Mouse (Mus musculus): ENCODE measurements around the gene March1. TPM values are rescaled to one million over a fixed set of nuclear protein-coding genes. Genes with fewer than 3 reads are reported as not detected.

The March1 gene
- polyA plus RNA-seq, 1 experiment from 2014 or later, result 54.5 TPM

- 83% methylated on average over 3 of the region's 3 CpGs for WGBS
- ATAC-seq (ENCODE audit: low FRiP score, low TSS enrichment) (no peak), DNase-seq (no peak)
- Histone ChIP-seq H3K36me3 (ENCODE audit: control insufficient read depth, insufficient read depth, low read length) (no peaks in the 10 kb centered on the region), H3K4me3 (replicated peaks; ENCODE audit: low read depth, low read length) (no peak overlapping the region), H3K4me1 (ENCODE audit: control insufficient read depth, insufficient read depth, low read length) (no peaks in the 10 kb centered on the region), H3K27ac (replicated peaks; ENCODE audit: low read depth, low read length) (no peak overlapping the region), H3K4me2 (ENCODE audit: low read length) (no peak overlapping the region), H3K9ac (replicated peaks; ENCODE audit: low read length) (no peak overlapping the region), H3K27me3 (ENCODE audit: control insufficient read depth, insufficient read depth, low read length) (no peaks in the 10 kb centered on the region), H3K9me3 (ENCODE audit: control insufficient read depth, low read length) (no peaks in the 10 kb centered on the region)
Measured at GRCm38 (mm10) chr8:66469821-66470220, 852.1 kb downstream of the March1 start.

- no peak overlapping the region for H3K27ac ChIP-seq (replicated peaks; ENCODE audit: low read depth, low read length)
- H3K4me2 ChIP-seq (ENCODE audit: low read length), result no peak overlapping the region
- ATAC-seq (ENCODE audit: low FRiP score, low TSS enrichment) (no peak), DNase-seq (no peak)
- H3K4me1 ChIP-seq (ENCODE audit: control insufficient read depth, insufficient read depth, low read length), result no peaks in the 10 kb centered on the region
- H3K9ac ChIP-seq (replicated peaks; ENCODE audit: low read length), result no peak overlapping the region
- H3K27me3 ChIP-seq (ENCODE audit: control insufficient read depth, insufficient read depth, low read length), result no peaks in the 10 kb centered on the region
- H3K4me3 ChIP-seq (replicated peaks; ENCODE audit: low read depth, low read length), result no peak overlapping the region
- H3K9me3 ChIP-seq (ENCODE audit: control insufficient read depth, low read length), result no peaks in the 10 kb centered on the region
- WGBS, result 97% methylated on average over 3 of the region's 3 CpGs
- peaks cover 60% of the 10 kb centered on the region for H3K36me3 ChIP-seq (ENCODE audit: control insufficient read depth, insufficient read depth, low read length)
Measured at GRCm38 (mm10) chr8:66476880-66477279, 859.2 kb downstream of the March1 start.

- peak within 1 kb of the TSS; percentile 83 for H3K9ac ChIP-seq (replicated peaks; ENCODE audit: low read length)
- peak within 1 kb of the TSS; percentile 84 for H3K27ac ChIP-seq (replicated peaks; ENCODE audit: low read depth, low read length)
- no peaks in the 10 kb centered on the region for H3K9me3 ChIP-seq (ENCODE audit: control insufficient read depth, low read length)
- under 1% methylated on average over 45 of the region's 45 CpGs for WGBS
- peak within 1 kb of the TSS; percentile 74 for H3K4me2 ChIP-seq (ENCODE audit: low read length)
- ATAC-seq (ENCODE audit: low FRiP score, low TSS enrichment), result peak; percentile 95
- no peaks in the 10 kb centered on the region for H3K27me3 ChIP-seq (ENCODE audit: control insufficient read depth, insufficient read depth, low read length)
- peak within 1 kb of the TSS; percentile 92 for H3K4me3 ChIP-seq (replicated peaks; ENCODE audit: low read depth, low read length)
- peak; percentile 94 for DNase-seq
- peaks cover 6% of the 10 kb centered on the region; the same call in 1 of the 2 replicates for H3K4me1 ChIP-seq (ENCODE audit: control insufficient read depth, insufficient read depth, low read length)
- peaks cover 14% of the 10 kb centered on the region for H3K36me3 ChIP-seq (ENCODE audit: control insufficient read depth, insufficient read depth, low read length)
Measured at GRCm38 (mm10) chr8:66486084-66486763, 868.5 kb downstream of the March1 start, which contains the start of gene Tma16. Gene Tma16 (minus strand): TSS chr8:66486530.

GRCm38 (mm10) chr8:66488556-66488955, 870.9 kb downstream of the March1 start:
- Histone ChIP-seq H3K27ac (replicated peaks; ENCODE audit: low read depth, low read length) (no peak overlapping the region), H3K36me3 (ENCODE audit: control insufficient read depth, insufficient read depth, low read length) (no peaks in the 10 kb centered on the region), H3K27me3 (ENCODE audit: control insufficient read depth, insufficient read depth, low read length) (no peaks in the 10 kb centered on the region), H3K4me2 (ENCODE audit: low read length) (no peak overlapping the region), H3K9ac (replicated peaks; ENCODE audit: low read length) (no peak overlapping the region), H3K9me3 (ENCODE audit: control insufficient read depth, low read length) (no peaks in the 10 kb centered on the region), H3K4me3 (replicated peaks; ENCODE audit: low read depth, low read length) (no peak overlapping the region), H3K4me1 (ENCODE audit: control insufficient read depth, insufficient read depth, low read length) (peaks cover 6% of the 10 kb centered on the region; the same call in 1 of the 2 replicates)
- WGBS, result 50% methylated on average over 3 of the region's 3 CpGs
- ATAC-seq (ENCODE audit: low FRiP score, low TSS enrichment) (no peak), DNase-seq (no peak)

- Histone ChIP-seq H3K4me3 (replicated peaks; ENCODE audit: low read depth, low read length) (no peak overlapping the region), H3K27me3 (ENCODE audit: control insufficient read depth, insufficient read depth, low read length) (no peaks in the 10 kb centered on the region), H3K4me1 (ENCODE audit: control insufficient read depth, insufficient read depth, low read length) (no peaks in the 10 kb centered on the region; the same call in 1 of the 2 replicates), H3K36me3 (ENCODE audit: control insufficient read depth, insufficient read depth, low read length) (no peaks in the 10 kb centered on the region), H3K27ac (replicated peaks; ENCODE audit: low read depth, low read length) (no peak overlapping the region), H3K9me3 (ENCODE audit: control insufficient read depth, low read length) (no peaks in the 10 kb centered on the region), H3K4me2 (ENCODE audit: low read length) (no peak overlapping the region), H3K9ac (replicated peaks; ENCODE audit: low read length) (no peak overlapping the region)
- no peak for DNase-seq
- 88% methylated on average over 4 of the region's 4 CpGs for WGBS
- no peak for ATAC-seq (ENCODE audit: low FRiP score, low TSS enrichment)
Measured at GRCm38 (mm10) chr8:66490624-66491023, 872.9 kb downstream of the March1 start.

GRCm38 (mm10) chr8:66494496-66494895, 876.8 kb downstream of the March1 start:
- H3K9me3 ChIP-seq (ENCODE audit: control insufficient read depth, low read length), result no peaks in the 10 kb centered on the region
- ATAC-seq (ENCODE audit: low FRiP score, low TSS enrichment) (no peak), DNase-seq (no peak)
- H3K9ac ChIP-seq (replicated peaks; ENCODE audit: low read length), result no peak overlapping the region
- H3K4me1 ChIP-seq (ENCODE audit: control insufficient read depth, insufficient read depth, low read length), result no peaks in the 10 kb centered on the region
- no peak overlapping the region for H3K4me2 ChIP-seq (ENCODE audit: low read length)
- H3K27me3 ChIP-seq (ENCODE audit: control insufficient read depth, insufficient read depth, low read length), result no peaks in the 10 kb centered on the region
- H3K27ac ChIP-seq (replicated peaks; ENCODE audit: low read depth, low read length), result no peak overlapping the region
- no peak overlapping the region for H3K4me3 ChIP-seq (replicated peaks; ENCODE audit: low read depth, low read length)
- WGBS, result 77% methylated on average over 2 of the region's 2 CpGs
- no peaks in the 10 kb centered on the region for H3K36me3 ChIP-seq (ENCODE audit: control insufficient read depth, insufficient read depth, low read length)

- Histone ChIP-seq H3K36me3 (ENCODE audit: control insufficient read depth, insufficient read depth, low read length) (no peaks in the 10 kb centered on the region), H3K9ac (replicated peaks; ENCODE audit: low read length) (no peak overlapping the region), H3K9me3 (ENCODE audit: control insufficient read depth, low read length) (no peaks in the 10 kb centered on the region), H3K4me1 (ENCODE audit: control insufficient read depth, insufficient read depth, low read length) (no peaks in the 10 kb centered on the region), H3K27ac (replicated peaks; ENCODE audit: low read depth, low read length) (no peak overlapping the region), H3K27me3 (ENCODE audit: control insufficient read depth, insufficient read depth, low read length) (no peaks in the 10 kb centered on the region), H3K4me2 (ENCODE audit: low read length) (no peak overlapping the region), H3K4me3 (replicated peaks; ENCODE audit: low read depth, low read length) (no peak overlapping the region)
- ATAC-seq (ENCODE audit: low FRiP score, low TSS enrichment) (peak; percentile 81), DNase-seq (peak; percentile 87)
- 7% methylated on average over 8 of the region's 8 CpGs for WGBS
Measured at GRCm38 (mm10) chr8:66495726-66496125, 878.0 kb downstream of the March1 start.

- DNase-seq (peak; percentile 89), ATAC-seq (ENCODE audit: low FRiP score, low TSS enrichment) (peak; percentile 25; the same call in 1 of the 2 replicates)
- Histone ChIP-seq H3K4me1 (ENCODE audit: control insufficient read depth, insufficient read depth, low read length) (no peaks in the 10 kb centered on the region), H3K27me3 (ENCODE audit: control insufficient read depth, insufficient read depth, low read length) (no peaks in the 10 kb centered on the region), H3K4me2 (ENCODE audit: low read length) (no peak overlapping the region), H3K9ac (replicated peaks; ENCODE audit: low read length) (no peak overlapping the region), H3K27ac (replicated peaks; ENCODE audit: low read depth, low read length) (no peak overlapping the region), H3K9me3 (ENCODE audit: control insufficient read depth, low read length) (no peaks in the 10 kb centered on the region), H3K4me3 (replicated peaks; ENCODE audit: low read depth, low read length) (no peak overlapping the region), H3K36me3 (ENCODE audit: control insufficient read depth, insufficient read depth, low read length) (no peaks in the 10 kb centered on the region)
- 37% methylated on average over 4 of the region's 4 CpGs for WGBS
Measured at GRCm38 (mm10) chr8:66496998-66497577, 879.4 kb downstream of the March1 start.

- Histone ChIP-seq H3K4me2 (ENCODE audit: low read length) (no peak overlapping the region), H3K9me3 (ENCODE audit: control insufficient read depth, low read length) (no peaks in the 10 kb centered on the region), H3K9ac (replicated peaks; ENCODE audit: low read length) (no peak overlapping the region), H3K4me1 (ENCODE audit: control insufficient read depth, insufficient read depth, low read length) (no peaks in the 10 kb centered on the region), H3K36me3 (ENCODE audit: control insufficient read depth, insufficient read depth, low read length) (no peaks in the 10 kb centered on the region), H3K27ac (replicated peaks; ENCODE audit: low read depth, low read length) (no peak overlapping the region), H3K27me3 (ENCODE audit: control insufficient read depth, insufficient read depth, low read length) (no peaks in the 10 kb centered on the region), H3K4me3 (replicated peaks; ENCODE audit: low read depth, low read length) (no peak overlapping the region)
- ATAC-seq (ENCODE audit: low FRiP score, low TSS enrichment) (no peak), DNase-seq (no peak)
- WGBS, result 81% methylated on average over 2 of the region's 2 CpGs
Measured at GRCm38 (mm10) chr8:66503381-66503780, 885.7 kb downstream of the March1 start.

Measured in midbrain, embryonic 14.5 days (tissue).